Mouse (Mus musculus) cerebellum, adult 2 months (tissue): ENCODE results near the gene Evx1. TPM values are rescaled to one million over a fixed set of nuclear protein-coding genes. Genes with fewer than 3 reads are reported as not detected.

ENCODE experiments used
- DNase-seq, 2 experiments: peaks; one replicate each; pipeline ENCODE4 v3.0.0; 2021
- H3K27ac ChIP-seq: fragments of 200-500 bp; 2 replicates; pipeline ENCODE4 v1.5.1; 2012; ENCODE audit warnings: low read length, control low read depth, inconsistent platforms; ENCODE audit not compliant: insufficient read depth
- H3K27me3 ChIP-seq: fragments of 200-500 bp; 2 replicates; pipeline ENCODE4 v1.6.1; 2012; ENCODE audit warnings: inconsistent platforms, mild to moderate bottlenecking, low read length, moderate library complexity; ENCODE audit not compliant: control insufficient read depth, insufficient read depth
- H3K4me1 ChIP-seq: fragments of 200-500 bp; 2 replicates; pipeline ENCODE4 v1.6.1; 2011; ENCODE audit warnings: low read length; ENCODE audit not compliant: control insufficient read depth, insufficient read depth
- H3K4me3 ChIP-seq: fragments of 200-500 bp; replicated peaks from 2 replicates; pipeline ENCODE3; 2011; ENCODE audit warnings: mild to moderate bottlenecking, low read depth, low read length, control low read depth; ENCODE audit not compliant: insufficient read depth
- CTCF ChIP-seq: fragments of 200-500 bp; IDR thresholded peaks from 2 replicates; pipeline ENCODE4 v1.5.1; 2011; ENCODE audit warnings: low read depth, mild to moderate bottlenecking, control low read depth, low read length, moderate library complexity, borderline replicate concordance; ENCODE audit not compliant: insufficient read depth
- POLR2A ChIP-seq: fragments of 200-500 bp; IDR thresholded peaks from 2 replicates; pipeline ENCODE4 v1.6.1; 2011; ENCODE audit warnings: low read length, control low read depth, borderline replicate concordance; ENCODE audit not compliant: insufficient read depth
- WGBS: fragments of 180-500 bp; shearing (Covaris S2); methylation state at CpG from one replicate; pipeline ENCODE4 v1.1.7; 2018; 5-methylcytosine and 5-hydroxymethylcytosine counted together
- polyA plus RNA-seq: library from polyadenylated mRNA; depleted of rRNA; stranded (reverse); fragments of >200 nt; gene quantifications from 2 replicates; pipeline ENCODE4 v1.2.3, GENCODE M21; 2012

Gene Evx1
- polyA plus RNA-seq, 1 experiment, result 0.84 TPM

DNA sequence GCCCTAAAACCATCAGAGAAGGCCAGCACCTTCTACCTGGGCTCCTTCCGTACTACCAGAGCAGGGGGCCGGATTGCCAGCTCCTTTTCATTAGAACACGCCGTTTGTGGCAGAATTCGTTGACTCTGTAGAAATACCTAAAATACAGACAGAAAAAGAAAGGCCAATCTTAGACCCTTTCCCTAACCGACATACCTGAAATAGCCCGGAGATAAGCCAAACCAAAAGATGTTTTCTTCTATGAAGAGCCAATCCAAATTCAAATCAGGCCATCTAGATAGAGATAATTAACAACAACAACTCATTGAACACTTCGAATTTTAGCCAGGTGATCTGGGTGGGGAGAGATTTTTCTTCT, 761 bp upstream of the Evx1 start:
- no peak overlapping the region for H3K27ac ChIP-seq
- 5% methylated on average over 8 of the region's 8 CpGs for WGBS

DNA sequence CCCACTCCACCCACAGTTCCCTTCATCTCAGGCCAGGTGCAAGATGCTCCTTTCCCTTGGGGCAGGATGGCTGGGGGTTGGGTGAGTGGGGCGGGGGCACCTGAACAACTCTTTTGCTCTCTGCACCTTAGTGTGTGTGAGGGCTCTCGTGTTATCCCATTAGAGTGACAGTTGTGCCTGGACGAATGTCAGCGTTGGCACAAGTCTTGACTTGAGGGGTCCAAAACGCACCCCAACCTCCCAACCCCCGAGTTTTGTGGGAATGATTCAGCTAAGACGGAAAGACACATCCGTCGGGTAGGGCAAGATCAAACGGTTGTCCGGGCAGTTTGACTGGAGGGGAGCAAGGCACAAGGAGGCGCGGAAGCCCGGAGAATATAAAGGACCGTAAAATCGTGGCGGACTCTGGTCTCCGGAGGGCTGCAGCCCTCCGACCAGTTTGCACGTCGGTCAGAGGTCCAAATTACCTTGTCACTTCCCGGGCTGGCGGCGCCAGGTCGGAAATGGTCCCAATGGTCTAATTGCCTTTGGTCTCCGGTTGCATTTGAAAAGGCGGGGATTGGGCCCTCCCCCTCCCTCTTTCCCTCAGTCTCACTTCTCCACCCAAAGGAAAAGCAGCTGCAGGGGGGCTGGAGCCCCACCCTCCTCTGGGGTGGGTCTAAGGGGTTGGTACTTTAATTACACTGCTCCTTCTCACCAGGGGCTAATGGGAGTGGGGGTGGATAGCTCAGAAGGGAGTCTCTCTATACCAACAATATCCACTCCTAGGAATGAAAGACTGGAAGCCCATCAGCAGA, 1.2 kb downstream of the Evx1 start:
- Histone ChIP-seq H3K27ac (no peak overlapping the region), H3K4me1 (no peaks in the 10 kb centered on the region), H3K4me3 (no peak overlapping the region), H3K27me3 (peaks cover 28% of the 10 kb centered on the region; the same call in 1 of the 2 replicates)
- no peak for DNase-seq
- TF ChIP-seq CTCF (no peak), POLR2A (no peak)
- WGBS, result 2% methylated on average over 27 of the region's 27 CpGs

More for the DNA sequence above, 761 bp upstream of the Evx1 start:
- DNase-seq, result no peak
- H3K4me3 ChIP-seq, result no peak overlapping the region
- peaks cover 29% of the 10 kb centered on the region; the same call in 1 of the 2 replicates for H3K27me3 ChIP-seq
- H3K4me1 ChIP-seq, result no peaks in the 10 kb centered on the region
- TF ChIP-seq CTCF (no peak), POLR2A (no peak)

DNA sequence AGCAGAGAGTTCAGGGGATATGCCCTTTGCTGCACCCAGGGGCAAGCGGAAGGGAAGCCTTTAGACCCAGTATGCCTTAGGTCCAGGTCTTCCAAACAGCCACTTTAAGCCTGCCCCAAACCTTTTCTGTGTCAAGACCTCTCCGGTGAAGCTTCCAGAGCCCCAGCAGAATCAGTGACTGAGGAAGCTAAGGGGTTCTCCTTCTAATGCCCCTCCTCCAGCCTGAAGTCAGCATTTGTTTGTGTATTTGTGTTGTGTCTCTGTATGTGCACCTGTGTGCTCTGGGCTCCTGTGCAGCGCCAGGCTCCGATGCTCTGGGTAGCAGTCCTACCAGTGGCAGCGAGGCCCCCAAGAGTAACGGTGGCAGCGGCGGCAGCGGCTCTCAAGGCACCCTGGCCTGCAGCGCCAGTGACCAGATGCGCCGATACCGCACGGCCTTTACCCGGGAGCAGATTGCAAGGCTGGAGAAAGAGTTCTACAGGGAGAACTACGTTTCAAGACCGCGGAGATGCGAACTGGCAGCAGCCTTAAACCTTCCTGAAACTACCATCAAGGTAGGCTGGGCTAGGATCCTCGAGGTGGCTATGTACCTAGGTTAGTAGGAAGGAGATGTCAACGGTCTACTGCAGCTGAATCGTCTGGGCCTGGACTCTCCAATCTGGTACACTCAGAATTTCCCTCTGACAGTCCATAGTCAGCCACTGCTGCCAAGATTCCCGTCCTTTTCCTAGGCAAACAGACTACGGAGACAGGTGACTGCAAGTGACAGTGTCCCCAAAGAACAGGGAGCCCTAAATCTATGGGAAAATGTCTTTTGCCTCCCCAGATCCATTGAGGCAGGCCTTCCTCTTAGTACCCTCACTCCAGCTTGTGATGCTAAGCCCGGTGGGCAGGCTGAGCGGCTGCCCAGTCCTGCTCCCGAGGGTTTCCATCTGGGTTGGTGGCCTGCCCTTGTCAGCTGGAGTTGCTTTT, 2.4 kb downstream of the Evx1 start:
- 3% methylated on average over 27 of the region's 27 CpGs for WGBS
- H3K27ac ChIP-seq, result no peak overlapping the region
- no peak overlapping the region for H3K4me3 ChIP-seq
- TF ChIP-seq POLR2A (no peak), CTCF (no peak)
- no peaks in the 10 kb centered on the region for H3K4me1 ChIP-seq
- no peak for DNase-seq
- H3K27me3 ChIP-seq, result peaks cover 27% of the 10 kb centered on the region; the same call in 1 of the 2 replicates

DNA sequence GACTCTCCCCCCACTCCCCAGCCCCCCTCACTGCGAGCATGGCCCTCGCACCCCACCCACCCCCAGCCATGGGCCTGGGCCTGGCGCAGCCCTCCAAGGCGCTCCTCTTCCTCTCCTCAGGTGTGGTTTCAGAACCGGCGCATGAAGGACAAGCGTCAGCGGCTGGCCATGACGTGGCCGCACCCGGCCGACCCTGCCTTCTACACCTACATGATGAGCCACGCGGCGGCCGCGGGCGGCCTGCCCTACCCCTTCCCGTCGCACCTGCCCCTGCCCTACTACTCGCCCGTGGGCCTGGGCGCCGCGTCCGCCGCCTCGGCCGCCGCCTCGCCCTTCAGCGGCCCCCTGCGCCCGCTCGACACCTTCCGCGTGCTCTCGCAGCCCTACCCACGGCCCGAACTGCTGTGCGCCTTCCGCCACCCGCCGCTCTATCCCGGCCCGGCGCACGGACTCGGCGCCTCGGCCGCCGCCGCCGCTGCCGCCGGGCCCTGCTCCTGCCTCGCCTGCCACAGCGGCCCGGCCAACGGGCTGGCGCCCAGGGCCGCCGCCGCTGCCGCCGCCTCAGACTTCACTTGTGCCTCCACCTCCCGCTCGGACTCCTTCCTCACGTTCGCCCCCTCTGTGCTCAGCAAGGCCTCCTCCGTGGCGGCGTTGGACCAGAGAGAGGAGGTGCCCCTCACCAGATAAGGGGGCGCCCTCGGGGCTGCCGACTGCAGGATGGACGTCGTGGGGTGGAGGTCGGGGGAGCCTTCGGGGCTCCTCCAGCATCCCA, 3.3 kb downstream of the Evx1 start:
- 2% methylated on average over 76 of the region's 81 CpGs for WGBS

DNA sequence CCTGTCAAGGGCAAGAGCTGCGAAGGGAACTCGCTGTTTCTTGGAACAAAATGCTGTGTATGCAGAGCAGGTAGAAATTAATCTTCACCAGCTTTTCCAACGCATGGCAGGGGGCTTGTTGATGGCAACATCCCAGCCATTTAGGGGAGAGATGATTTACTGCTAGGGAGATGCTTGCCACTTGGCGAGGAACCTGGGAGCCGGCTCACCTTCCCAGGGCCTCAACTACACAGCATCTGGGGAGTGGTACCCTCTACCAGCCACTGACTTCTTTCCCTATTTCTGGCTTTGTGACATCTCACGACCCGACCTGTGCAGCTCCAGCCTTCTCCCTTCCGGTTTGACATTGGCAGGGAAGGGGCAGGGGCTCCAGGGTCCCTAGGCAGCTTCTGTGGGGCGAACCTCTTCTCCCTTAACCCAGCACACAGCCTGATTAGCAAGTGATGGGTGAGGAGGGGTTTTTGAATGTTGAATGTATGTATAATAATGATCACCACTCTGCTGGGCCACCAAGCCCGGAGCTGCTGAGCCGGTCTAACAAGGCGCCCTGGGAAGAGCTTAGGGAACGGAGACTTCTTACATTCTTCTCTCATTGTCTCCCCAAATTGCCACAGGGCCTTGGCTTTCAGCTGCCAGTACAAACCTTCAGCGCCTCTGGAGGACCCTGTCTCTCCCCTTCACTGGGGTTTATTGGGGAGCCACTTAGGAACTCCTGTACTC, 4.3 kb downstream of the Evx1 start:
- peaks cover 23% of the 10 kb centered on the region; the same call in 1 of the 2 replicates for H3K27me3 ChIP-seq
- H3K4me3 ChIP-seq, result no peak overlapping the region
- 8% methylated on average over 14 of the region's 14 CpGs for WGBS
- H3K4me1 ChIP-seq, result no peaks in the 10 kb centered on the region
- DNase-seq, result no peak
- TF ChIP-seq POLR2A (no peak), CTCF (no peak)
- no peak overlapping the region for H3K27ac ChIP-seq

More for the DNA sequence above, 3.3 kb downstream of the Evx1 start:
- H3K27ac ChIP-seq, result no peak overlapping the region
- no peak overlapping the region for H3K4me3 ChIP-seq
- H3K27me3 ChIP-seq, result peaks cover 27% of the 10 kb centered on the region; the same call in 1 of the 2 replicates
- TF ChIP-seq POLR2A (no peak), CTCF (no peak)
- H3K4me1 ChIP-seq, result no peaks in the 10 kb centered on the region
- DNase-seq, result no peak

DNA sequence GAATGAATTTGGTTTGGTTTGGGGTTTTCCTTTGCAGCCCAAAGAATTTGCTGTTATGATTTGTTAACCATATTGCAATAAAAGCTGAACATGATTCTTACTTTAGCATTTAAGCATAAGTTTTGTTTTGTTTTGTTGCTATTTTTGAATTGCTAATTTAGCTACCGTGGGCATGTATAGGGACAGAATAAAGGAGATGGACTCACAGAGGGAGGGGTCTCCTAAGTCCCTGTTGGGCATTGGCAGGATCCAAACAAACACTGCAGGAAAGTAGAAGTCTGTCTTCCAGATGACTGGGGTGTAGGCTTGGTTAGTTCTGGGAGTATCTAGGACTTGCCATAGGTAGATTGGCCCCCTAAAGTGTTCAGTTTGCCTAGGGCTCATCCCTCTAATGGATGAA, 5.0 kb downstream of the Evx1 start:
- Histone ChIP-seq H3K27me3 (peaks cover 21% of the 10 kb centered on the region; the same call in 1 of the 2 replicates), H3K27ac (no peak overlapping the region), H3K4me3 (no peak overlapping the region), H3K4me1 (no peaks in the 10 kb centered on the region)
- no peak for TF ChIP-seq POLR2A
- no peak for TF ChIP-seq CTCF
- whole genome bisulfite sequencing, result 12% methylated on average over 1 of the region's 1 CpGs
- DNase-seq, result no peak

DNA sequence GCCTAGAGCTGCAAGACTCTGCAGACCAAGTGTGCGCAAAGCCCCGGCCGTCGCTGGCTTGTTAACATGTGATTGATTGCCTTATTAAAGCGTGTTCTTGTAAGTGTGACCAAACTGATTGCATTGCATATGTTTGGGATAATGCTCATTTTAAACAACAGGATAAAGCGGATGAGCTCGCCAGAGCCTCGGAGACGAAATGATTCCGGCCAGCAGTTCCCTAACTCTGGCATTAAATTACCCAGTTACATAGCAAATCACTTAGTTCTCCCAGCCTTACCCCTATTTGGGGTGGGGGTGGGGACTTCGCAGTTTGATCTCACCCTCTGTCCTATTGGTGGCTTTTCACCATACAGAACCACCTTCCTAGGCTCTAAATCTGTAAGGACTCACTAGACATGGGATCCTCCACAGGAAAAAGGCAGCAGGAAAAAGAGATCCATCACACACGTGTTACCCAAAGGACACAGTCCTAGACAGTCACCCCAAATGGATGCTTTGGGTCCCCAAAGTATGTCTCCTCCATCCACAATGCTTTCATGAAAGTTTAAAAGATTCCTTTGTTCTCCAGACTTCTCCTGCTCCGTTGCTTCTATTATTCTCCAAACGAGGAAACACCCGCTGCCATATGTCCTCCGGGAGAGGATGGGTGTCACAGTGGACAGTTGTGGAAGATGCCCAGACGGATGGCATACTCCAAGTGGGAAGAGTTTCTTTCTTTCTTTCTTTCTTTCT, 6.8 kb downstream of the Evx1 start:
- H3K4me1 ChIP-seq, result no peaks in the 10 kb centered on the region
- TF ChIP-seq CTCF (no peak), POLR2A (no peak)
- no peak overlapping the region for H3K4me3 ChIP-seq
- H3K27ac ChIP-seq, result no peak overlapping the region
- peaks cover 14% of the 10 kb centered on the region; the same call in 1 of the 2 replicates for H3K27me3 ChIP-seq
- WGBS, result 4% methylated on average over 17 of the region's 17 CpGs
- DNase-seq, result no peak
